Mouse (Mus musculus): ENCODE results near the gene Ly6g5c. TPM values are rescaled to one million over a fixed set of nuclear protein-coding genes. Genes with fewer than 3 reads are reported as not detected.

Ly6g5c gene
- polyA plus RNA-seq, 1 experiment from 2014 or later = not detected

DNA sequence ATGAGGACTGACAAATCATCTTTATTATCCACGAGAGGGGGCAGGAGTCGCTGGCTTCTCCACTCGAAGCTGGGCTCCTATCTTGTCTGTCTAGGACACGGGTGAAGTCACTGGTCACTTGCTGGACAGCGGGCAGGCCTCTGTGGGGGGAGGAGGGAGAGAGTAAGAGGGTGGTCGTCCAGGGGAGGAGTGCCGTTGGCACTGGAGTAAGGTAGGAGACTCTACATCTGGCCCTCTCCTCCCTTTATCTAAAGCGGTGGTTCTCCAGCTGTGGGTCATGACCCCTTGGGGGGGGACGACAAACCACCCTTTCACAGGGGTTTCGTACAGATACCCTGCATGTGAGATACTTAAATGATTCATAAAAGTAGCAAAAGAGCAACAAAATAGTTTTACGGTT, 20.9 kb downstream of the Ly6g5c start:
- ATAC-seq (ENCODE audit: insufficient number of reproducible peaks, low FRiP score) = no peak
- no peak overlapping the region for H3K9ac ChIP-seq

GRCm38 (mm10) chr17:35131038-35131437, 23.0 kb downstream of the Ly6g5c start:
- WGBS = 81% methylated on average over 8 of the region's 8 CpGs
- no peak for ATAC-seq (ENCODE audit: insufficient number of reproducible peaks, low FRiP score)
- peaks cover 22% of the 10 kb centered on the region for H3K4me1 ChIP-seq (replicated peaks)

More for the DNA sequence above, 20.9 kb downstream of the Ly6g5c start:
- Histone ChIP-seq H3K36me3 (peaks cover 31% of the 10 kb centered on the region), H3K9me3 (replicated peaks) (no peaks in the 10 kb centered on the region), H3K27ac (ENCODE audit: poor library complexity, severe bottlenecking) (no peak overlapping the region), H3K4me2 (no peak overlapping the region), H3K4me3 (no peak overlapping the region), H3K27me3 (replicated peaks) (no peaks in the 10 kb centered on the region), H3K4me1 (replicated peaks) (peaks cover 31% of the 10 kb centered on the region)
- WGBS = 62% methylated on average over 11 of the region's 11 CpGs

GRCm38 (mm10) chr17:35131500-35132173, 23.6 kb downstream of the Ly6g5c start, which contains the start of gene Apom:
Apom (minus strand) TSS chr17:35132050.
- 80% methylated on average over 15 of the region's 15 CpGs for WGBS

More at GRCm38 (mm10) chr17:35131038-35131437, 23.0 kb downstream of the Ly6g5c start:
- Histone ChIP-seq H3K4me3 (no peak overlapping the region), H3K27ac (ENCODE audit: poor library complexity, severe bottlenecking) (no peak overlapping the region), H3K36me3 (peaks cover 22% of the 10 kb centered on the region), H3K4me2 (no peak overlapping the region), H3K9ac (no peak overlapping the region), H3K9me3 (replicated peaks) (no peaks in the 10 kb centered on the region), H3K27me3 (replicated peaks) (no peaks in the 10 kb centered on the region)

DNA sequence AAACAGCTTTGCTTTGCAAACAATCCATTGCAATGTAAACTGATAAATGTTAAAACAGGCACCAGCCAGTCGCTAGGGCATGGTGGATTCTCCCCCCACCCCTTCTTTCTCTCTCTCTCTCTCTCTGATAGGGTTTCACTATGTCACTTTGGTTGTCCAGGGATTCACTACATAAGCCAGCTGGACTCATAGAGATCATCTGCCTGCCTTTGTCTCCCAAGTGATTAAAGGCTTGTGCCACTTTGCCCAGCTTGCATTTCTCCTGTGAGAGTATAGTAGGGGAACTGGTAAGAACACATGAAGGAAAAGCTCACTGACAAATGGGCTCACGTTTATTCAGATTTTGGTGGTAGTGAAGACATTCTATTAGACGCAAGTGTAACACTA, 24.1 kb downstream of the Ly6g5c start:
- Histone ChIP-seq H3K4me1 (replicated peaks) (peaks cover 26% of the 10 kb centered on the region), H3K4me3 (no peak overlapping the region), H3K9ac (no peak overlapping the region), H3K36me3 (peaks cover 22% of the 10 kb centered on the region), H3K4me2 (no peak overlapping the region), H3K9me3 (replicated peaks) (no peaks in the 10 kb centered on the region), H3K27me3 (replicated peaks) (no peaks in the 10 kb centered on the region), H3K27ac (ENCODE audit: poor library complexity, severe bottlenecking) (no peak overlapping the region)
- 75% methylated on average over 3 of the region's 3 CpGs for WGBS
- ATAC-seq (ENCODE audit: insufficient number of reproducible peaks, low FRiP score) = no peak

More at GRCm38 (mm10) chr17:35131500-35132173, 23.6 kb downstream of the Ly6g5c start, which contains the start of gene Apom:
- Histone ChIP-seq H3K27ac (ENCODE audit: poor library complexity, severe bottlenecking) (no peak within 1 kb of the TSS), H3K4me1 (replicated peaks) (peaks cover 26% of the 10 kb centered on the region), H3K36me3 (peaks cover 22% of the 10 kb centered on the region), H3K9me3 (replicated peaks) (no peaks in the 10 kb centered on the region), H3K9ac (no peak within 1 kb of the TSS), H3K4me2 (no peak within 1 kb of the TSS), H3K27me3 (replicated peaks) (no peaks in the 10 kb centered on the region), H3K4me3 (no peak within 1 kb of the TSS)
- no peak for ATAC-seq (ENCODE audit: insufficient number of reproducible peaks, low FRiP score)

- H3K9ac ChIP-seq = no peak overlapping the region
- H3K4me3 ChIP-seq = no peak overlapping the region
- H3K4me2 ChIP-seq = no peak overlapping the region
- H3K4me1 ChIP-seq (replicated peaks) = peaks cover 21% of the 10 kb centered on the region
- no peaks in the 10 kb centered on the region for H3K27me3 ChIP-seq (replicated peaks)
- no peaks in the 10 kb centered on the region for H3K9me3 ChIP-seq (replicated peaks)
- peaks cover 20% of the 10 kb centered on the region for H3K36me3 ChIP-seq
- no peak for ATAC-seq (ENCODE audit: insufficient number of reproducible peaks, low FRiP score)
- WGBS = 90% methylated on average over 7 of the region's 7 CpGs
- H3K27ac ChIP-seq (ENCODE audit: poor library complexity, severe bottlenecking) = no peak overlapping the region
Observed at GRCm38 (mm10) chr17:35133517-35133916, 25.4 kb downstream of the Ly6g5c start.

DNA sequence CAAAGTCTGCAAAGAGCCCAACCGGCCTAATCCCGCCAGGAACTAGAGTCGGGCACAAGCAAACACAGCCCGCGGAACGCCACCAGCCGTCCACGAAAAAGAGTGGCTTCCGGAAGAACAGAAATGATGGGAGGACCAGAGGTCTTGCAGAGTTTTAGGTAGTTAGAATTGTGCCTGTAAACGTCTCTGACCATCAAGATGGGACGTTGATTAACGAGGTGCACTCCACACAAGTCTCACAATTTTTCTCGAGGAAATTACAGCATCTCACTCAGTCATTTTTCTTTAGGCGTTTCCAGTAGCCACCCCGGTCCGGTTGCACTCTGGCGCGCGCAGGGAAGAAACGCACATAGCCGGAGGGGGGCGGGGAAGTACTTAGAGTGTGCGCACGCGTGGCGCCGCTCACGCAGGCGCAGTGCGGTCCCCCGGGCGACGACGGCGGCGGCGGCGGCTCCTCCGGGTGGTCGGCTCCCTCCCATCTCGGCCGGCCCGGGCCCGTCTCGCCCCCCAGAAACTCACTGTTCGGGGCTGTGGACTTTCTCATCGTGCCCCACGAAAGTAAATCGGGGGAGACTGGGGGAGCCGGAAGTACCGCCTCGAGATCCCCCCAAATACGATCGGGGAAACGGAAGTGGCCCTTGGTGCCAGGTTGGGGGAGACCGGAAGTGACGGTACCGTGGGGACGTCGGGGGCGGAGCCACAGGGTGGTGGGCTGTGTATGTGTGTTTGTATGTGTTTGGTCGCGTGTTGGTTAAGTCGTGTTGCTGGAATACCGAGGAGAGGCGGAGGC, 26.9 kb downstream of the Ly6g5c start, which contains the start of gene Bag6:
Gene Bag6, plus strand, starts transcription at position 378 of the 790 bp plus-strand sequence.
- Histone ChIP-seq H3K4me3 (peak within 1 kb of the TSS; percentile 87), H3K9me3 (replicated peaks) (no peaks in the 10 kb centered on the region), H3K4me2 (peak within 1 kb of the TSS; percentile 94), H3K4me1 (replicated peaks) (peaks cover 15% of the 10 kb centered on the region), H3K27me3 (replicated peaks) (no peaks in the 10 kb centered on the region), H3K36me3 (peaks cover 24% of the 10 kb centered on the region), H3K9ac (peak within 1 kb of the TSS; percentile 88), H3K27ac (ENCODE audit: poor library complexity, severe bottlenecking) (peak within 1 kb of the TSS; percentile 97)
- peak; percentile 93 for ATAC-seq (ENCODE audit: insufficient number of reproducible peaks, low FRiP score)
- WGBS = under 1% methylated on average over 66 of the region's 66 CpGs

DNA sequence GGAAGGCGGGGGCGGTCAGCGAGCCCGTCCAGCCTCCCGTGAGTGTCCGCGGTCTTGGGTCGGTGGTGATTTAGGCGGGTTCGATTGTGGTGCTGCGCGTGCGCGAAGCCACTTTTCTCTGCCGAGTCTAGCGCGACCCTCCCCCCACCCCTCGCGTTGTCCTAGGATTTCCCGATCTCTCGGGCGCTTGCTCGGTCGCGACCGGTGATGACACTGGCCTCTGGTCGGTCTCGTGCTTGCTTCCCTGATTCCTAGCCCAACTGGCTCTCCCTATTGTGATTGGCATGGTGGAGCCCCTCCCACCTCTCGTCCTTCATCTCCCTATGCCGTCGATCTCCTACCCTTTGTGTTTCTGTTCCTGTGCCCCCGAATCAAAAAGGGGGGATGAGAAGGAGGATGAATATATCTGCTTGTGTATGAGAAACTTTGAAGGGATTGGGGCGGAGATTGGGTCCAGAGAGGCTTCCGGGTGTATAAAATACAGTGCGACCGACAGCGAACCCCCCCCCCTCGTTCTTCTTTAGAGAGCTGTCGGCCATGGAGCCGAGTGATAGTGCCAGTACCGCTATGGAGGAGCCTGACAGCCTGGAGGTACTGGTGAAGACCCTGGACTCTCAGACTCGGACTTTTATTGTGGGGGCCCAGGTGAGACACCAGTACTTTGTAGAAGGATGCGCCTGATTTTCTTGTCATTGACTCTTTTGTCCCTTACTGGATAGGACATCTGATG, 27.7 kb downstream of the Ly6g5c start:
- Histone ChIP-seq H3K27me3 (replicated peaks) (no peaks in the 10 kb centered on the region), H3K4me1 (replicated peaks) (peaks cover 15% of the 10 kb centered on the region), H3K4me2 (peak overlapping the region; percentile 94), H3K4me3 (peak overlapping the region; percentile 87), H3K36me3 (peaks cover 27% of the 10 kb centered on the region), H3K9me3 (replicated peaks) (no peaks in the 10 kb centered on the region), H3K9ac (peak overlapping the region; percentile 88), H3K27ac (ENCODE audit: poor library complexity, severe bottlenecking) (peak overlapping the region; percentile 97)
- ATAC-seq (ENCODE audit: insufficient number of reproducible peaks, low FRiP score) = peak; percentile 65
- WGBS = under 1% methylated on average over 43 of the region's 43 CpGs

- WGBS = 90% methylated on average over 3 of the region's 3 CpGs
- H3K27ac ChIP-seq (ENCODE audit: poor library complexity, severe bottlenecking) = no peak overlapping the region
- ATAC-seq (ENCODE audit: insufficient number of reproducible peaks, low FRiP score) = no peak
- H3K36me3 ChIP-seq = peaks cover 62% of the 10 kb centered on the region
- peaks cover 15% of the 10 kb centered on the region for H3K4me1 ChIP-seq (replicated peaks)
- H3K9ac ChIP-seq = 0 out of 2 replicates have a peak overlapping the region, but pooled peaks have one; percentile 14
- H3K9me3 ChIP-seq (replicated peaks) = peaks cover 7% of the 10 kb centered on the region; the same call in 1 of the 2 replicates
- no peak overlapping the region for H3K4me3 ChIP-seq
- H3K4me2 ChIP-seq = no peak overlapping the region
- no peaks in the 10 kb centered on the region for H3K27me3 ChIP-seq (replicated peaks)
Observed at GRCm38 (mm10) chr17:35139269-35139668, 31.2 kb downstream of the Ly6g5c start.

DNA sequence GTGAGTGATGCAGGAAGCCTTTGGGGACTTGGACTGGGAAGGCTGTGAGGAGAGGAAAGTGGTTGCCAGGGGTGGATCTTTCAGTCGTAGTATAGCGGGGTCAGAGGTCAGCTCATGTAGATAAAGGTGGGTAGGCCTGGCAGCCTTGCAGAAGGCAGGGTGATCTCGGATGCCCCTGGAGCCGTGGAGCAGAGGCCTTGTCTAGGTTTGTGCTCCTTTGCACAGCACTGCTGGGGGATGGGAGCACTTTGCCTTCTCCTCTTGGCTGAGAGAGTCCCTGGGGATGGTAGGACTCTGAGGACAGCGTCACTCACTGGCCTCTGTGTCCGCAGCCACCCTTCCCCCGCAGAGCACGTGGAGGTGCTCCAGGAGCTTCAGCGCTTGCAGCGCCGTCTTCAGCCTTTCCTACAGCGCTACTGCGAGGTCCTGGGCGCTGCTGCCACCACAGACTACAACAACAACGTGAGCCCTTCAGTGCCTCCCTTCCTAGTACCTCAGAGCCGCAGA, 32.5 kb downstream of the Ly6g5c start:
- Histone ChIP-seq H3K4me1 (replicated peaks) (peaks cover 15% of the 10 kb centered on the region), H3K4me3 (no peak overlapping the region), H3K9ac (no peak overlapping the region), H3K4me2 (no peak overlapping the region), H3K27me3 (replicated peaks) (no peaks in the 10 kb centered on the region), H3K9me3 (replicated peaks) (peaks cover 7% of the 10 kb centered on the region; the same call in 1 of the 2 replicates), H3K36me3 (peaks cover 75% of the 10 kb centered on the region), H3K27ac (ENCODE audit: poor library complexity, severe bottlenecking) (no peak overlapping the region)
- ATAC-seq (ENCODE audit: insufficient number of reproducible peaks, low FRiP score) = no peak
- 69% methylated on average over 16 of the region's 16 CpGs for WGBS

DNA sequence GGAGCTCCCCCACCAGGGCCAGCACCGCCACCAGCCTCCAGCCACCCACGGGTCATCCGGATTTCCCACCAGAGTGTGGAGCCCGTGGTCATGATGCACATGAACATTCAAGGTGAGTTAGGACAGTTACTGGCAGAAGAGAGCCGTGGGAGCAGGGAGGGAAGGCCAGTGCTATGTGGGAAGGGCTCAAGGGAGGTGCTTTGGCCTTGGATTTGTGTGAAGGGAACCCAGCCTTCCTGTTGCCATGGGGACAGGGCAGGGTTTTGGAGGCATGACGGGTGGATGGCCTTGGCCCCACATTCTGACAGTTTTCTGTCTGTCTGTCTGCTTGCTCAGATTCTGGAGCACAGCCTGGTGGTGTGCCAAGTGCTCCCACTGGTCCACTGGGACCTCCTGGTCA, 33.9 kb downstream of the Ly6g5c start:
- no peak for ATAC-seq (ENCODE audit: insufficient number of reproducible peaks, low FRiP score)
- WGBS = 92% methylated on average over 6 of the region's 6 CpGs
- Histone ChIP-seq H3K9ac (no peak overlapping the region), H3K4me2 (no peak overlapping the region), H3K4me1 (replicated peaks) (peaks cover 6% of the 10 kb centered on the region), H3K36me3 (peaks cover 89% of the 10 kb centered on the region), H3K27me3 (replicated peaks) (no peaks in the 10 kb centered on the region), H3K4me3 (no peak overlapping the region), H3K27ac (ENCODE audit: poor library complexity, severe bottlenecking) (no peak overlapping the region), H3K9me3 (replicated peaks) (peaks cover 7% of the 10 kb centered on the region; the same call in 1 of the 2 replicates)

All from heart, embryonic 12.5 days (tissue).